Mouse (Mus musculus): ENCODE results near the gene Hoxc8. TPM values are rescaled to one million over a fixed set of nuclear protein-coding genes. Genes with fewer than 3 reads are reported as not detected.

Hoxc8 gene
- total RNA-seq, 1 experiment: 0.22 TPM

DNA sequence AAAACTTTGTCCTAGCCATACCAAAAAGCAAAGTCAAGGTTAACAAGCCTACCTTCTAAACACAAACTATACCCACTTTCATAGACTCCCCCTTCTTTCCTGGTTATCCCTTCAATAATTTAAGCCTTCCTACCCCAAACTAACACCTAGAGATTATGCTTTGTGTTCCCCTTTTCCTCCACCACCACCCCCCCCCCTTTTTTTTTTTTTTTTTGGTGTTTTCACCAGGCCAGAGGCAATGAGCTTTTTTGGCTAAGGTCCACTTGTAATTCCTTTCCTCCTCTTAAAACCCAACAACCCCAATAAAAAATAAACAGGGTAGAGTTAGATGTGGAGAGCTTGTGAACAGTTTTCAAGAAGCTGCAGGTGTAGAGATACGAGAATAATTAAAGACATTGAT is 21.1 kb upstream of the Hoxc8 start:
- no peak for DNase-seq (ENCODE audit: low read depth, low spot score)
- Histone ChIP-seq H3K4me1 (ENCODE audit: control insufficient read depth in 2 of 2, insufficient read depth in 2 of 2, low read length in 2 of 2, poor library complexity in 1 of 2) (peaks cover 0 to 2% of the 10 kb centered on the region in 2 experiments; a peak in 1 of 4 replicates), H3K9me3 (ENCODE audit: control insufficient read depth, insufficient read depth, low read depth, low read length) (no peaks in the 10 kb centered on the region), H3K4me3 (ENCODE audit: insufficient read depth in 1 of 2, low read depth in 1 of 2, low read length in 2 of 2, poor library complexity in 1 of 2, severe bottlenecking in 1 of 2) (no peak overlapping the region), H3K27ac (ENCODE audit: insufficient read depth, low read depth, low read length, poor library complexity, severe bottlenecking) (no peak overlapping the region), H3K36me3 (ENCODE audit: control insufficient read depth, insufficient read depth, low read length, poor library complexity, severe bottlenecking) (no peaks in the 10 kb centered on the region), H3K9ac (ENCODE audit: insufficient read depth, low read depth, low read length, poor library complexity, severe bottlenecking) (no peak overlapping the region)
- TF ChIP-seq ZC3H11A (IDR thresholded peaks at IDR 0.05; ENCODE audit: borderline replicate concordance, low read depth, low read length) (no peak), MAFK (IDR thresholded peaks at IDR 0.05; ENCODE audit: insufficient read depth, low read depth, low read length) (no peak), ZNF384 (IDR thresholded peaks at IDR 0.05; ENCODE audit: low read depth, low read length) (no peak), CHD2 (IDR thresholded peaks at IDR 0.05; ENCODE audit: low read depth, low read length) (no peak), HCFC1 (IDR thresholded peaks at IDR 0.05; ENCODE audit: borderline replicate concordance, insufficient read depth, low read length) (no peak)
- in situ Hi-C loops (cut with MboI; ENCODE audit: low sequenced_read_pairs in 2 of 2, unreplicated experiment in 2 of 2): no loop called here

GRCm38 (mm10) chr15:102970740-102971139 is 19.7 kb upstream of the Hoxc8 start:
- in situ Hi-C loops (cut with MboI; ENCODE audit: low sequenced_read_pairs in 2 of 2, unreplicated experiment in 2 of 2): no loop called here
- H3K4me1 ChIP-seq (ENCODE audit: control insufficient read depth in 2 of 2, insufficient read depth in 2 of 2, low read length in 2 of 2, poor library complexity in 1 of 2): peaks cover 0 to 3% of the 10 kb centered on the region in 2 experiments; a peak in 1 of 4 replicates
- no peak for TF ChIP-seq HCFC1 (IDR thresholded peaks at IDR 0.05; ENCODE audit: borderline replicate concordance, insufficient read depth, low read length)
- TF ChIP-seq ZNF384 (IDR thresholded peaks at IDR 0.05; ENCODE audit: low read depth, low read length): no peak
- TF ChIP-seq MAFK (IDR thresholded peaks at IDR 0.05; ENCODE audit: insufficient read depth, low read depth, low read length): no peak
- no peak for TF ChIP-seq ZC3H11A (IDR thresholded peaks at IDR 0.05; ENCODE audit: borderline replicate concordance, low read depth, low read length)
- no peak for TF ChIP-seq CHD2 (IDR thresholded peaks at IDR 0.05; ENCODE audit: low read depth, low read length)
- DNase-seq (ENCODE audit: low read depth, low spot score): no peak
- H3K27ac ChIP-seq (ENCODE audit: insufficient read depth, low read depth, low read length, poor library complexity, severe bottlenecking): no peak overlapping the region
- no peaks in the 10 kb centered on the region for H3K36me3 ChIP-seq (ENCODE audit: control insufficient read depth, insufficient read depth, low read length, poor library complexity, severe bottlenecking)
- H3K9ac ChIP-seq (ENCODE audit: insufficient read depth, low read depth, low read length, poor library complexity, severe bottlenecking): no peak overlapping the region
- H3K4me3 ChIP-seq (ENCODE audit: insufficient read depth in 1 of 2, low read depth in 1 of 2, low read length in 2 of 2, poor library complexity in 1 of 2, severe bottlenecking in 1 of 2): no peak overlapping the region
- no peaks in the 10 kb centered on the region for H3K9me3 ChIP-seq (ENCODE audit: control insufficient read depth, insufficient read depth, low read depth, low read length)

- Histone ChIP-seq H3K4me1 (ENCODE audit: control insufficient read depth in 2 of 2, insufficient read depth in 2 of 2, low read length in 2 of 2, poor library complexity in 1 of 2) (peaks cover 0 to 8% of the 10 kb centered on the region in 2 experiments; a peak in 1 of 4 replicates), H3K4me3 (ENCODE audit: insufficient read depth in 1 of 2, low read depth in 1 of 2, low read length in 2 of 2, poor library complexity in 1 of 2, severe bottlenecking in 1 of 2) (no peak overlapping the region), H3K27ac (ENCODE audit: insufficient read depth, low read depth, low read length, poor library complexity, severe bottlenecking) (no peak overlapping the region), H3K9ac (ENCODE audit: insufficient read depth, low read depth, low read length, poor library complexity, severe bottlenecking) (no peak overlapping the region), H3K9me3 (ENCODE audit: control insufficient read depth, insufficient read depth, low read depth, low read length) (no peaks in the 10 kb centered on the region), H3K36me3 (ENCODE audit: control insufficient read depth, insufficient read depth, low read length, poor library complexity, severe bottlenecking) (no peaks in the 10 kb centered on the region)
- no peak for DNase-seq (ENCODE audit: low read depth, low spot score)
- TF ChIP-seq MAFK (IDR thresholded peaks at IDR 0.05; ENCODE audit: insufficient read depth, low read depth, low read length): no peak
- TF ChIP-seq ZNF384 (IDR thresholded peaks at IDR 0.05; ENCODE audit: low read depth, low read length): no peak
- no peak for TF ChIP-seq HCFC1 (IDR thresholded peaks at IDR 0.05; ENCODE audit: borderline replicate concordance, insufficient read depth, low read length)
- no peak for TF ChIP-seq ZC3H11A (IDR thresholded peaks at IDR 0.05; ENCODE audit: borderline replicate concordance, low read depth, low read length)
- TF ChIP-seq CHD2 (IDR thresholded peaks at IDR 0.05; ENCODE audit: low read depth, low read length): no peak
- in situ Hi-C loops (cut with MboI; ENCODE audit: low sequenced_read_pairs in 2 of 2, unreplicated experiment in 2 of 2): no loop called here
Measured at GRCm38 (mm10) chr15:102972254-102972653, 18.2 kb upstream of the Hoxc8 start.

- no peak overlapping the region for H3K4me3 ChIP-seq (ENCODE audit: insufficient read depth in 1 of 2, low read depth in 1 of 2, low read length in 2 of 2, poor library complexity in 1 of 2, severe bottlenecking in 1 of 2)
- in situ Hi-C loops (cut with MboI; ENCODE audit: low sequenced_read_pairs in 2 of 2, unreplicated experiment in 2 of 2): no loop called here
- no peak for TF ChIP-seq HCFC1 (IDR thresholded peaks at IDR 0.05; ENCODE audit: borderline replicate concordance, insufficient read depth, low read length)
- no peak for TF ChIP-seq MAFK (IDR thresholded peaks at IDR 0.05; ENCODE audit: insufficient read depth, low read depth, low read length)
- no peak for TF ChIP-seq ZC3H11A (IDR thresholded peaks at IDR 0.05; ENCODE audit: borderline replicate concordance, low read depth, low read length)
- no peak for TF ChIP-seq CHD2 (IDR thresholded peaks at IDR 0.05; ENCODE audit: low read depth, low read length)
- TF ChIP-seq ZNF384 (IDR thresholded peaks at IDR 0.05; ENCODE audit: low read depth, low read length): no peak
- no peaks in the 10 kb centered on the region for H3K9me3 ChIP-seq (ENCODE audit: control insufficient read depth, insufficient read depth, low read depth, low read length)
- peaks cover 0 to 6% of the 10 kb centered on the region in 2 experiments; a peak in 1 of 4 replicates for H3K4me1 ChIP-seq (ENCODE audit: control insufficient read depth in 2 of 2, insufficient read depth in 2 of 2, low read length in 2 of 2, poor library complexity in 1 of 2)
- no peak overlapping the region for H3K9ac ChIP-seq (ENCODE audit: insufficient read depth, low read depth, low read length, poor library complexity, severe bottlenecking)
- no peak for DNase-seq (ENCODE audit: low read depth, low spot score)
- no peak overlapping the region for H3K27ac ChIP-seq (ENCODE audit: insufficient read depth, low read depth, low read length, poor library complexity, severe bottlenecking)
- no peaks in the 10 kb centered on the region for H3K36me3 ChIP-seq (ENCODE audit: control insufficient read depth, insufficient read depth, low read length, poor library complexity, severe bottlenecking)
Measured at GRCm38 (mm10) chr15:102972753-102973152, 17.7 kb upstream of the Hoxc8 start.
